Mouse (Mus musculus) lung, postnatal 0 days (tissue): Measurements from ENCODE around the gene Hsp90ab1. TPM values are rescaled to one million over a fixed set of nuclear protein-coding genes. Genes with fewer than 3 reads are reported as not detected.

Experiments
- ATAC-seq: fragments of 200-750 bp; cut with Nextera tagmentation; 2 replicates; pipeline ENCODE4 v1.8.0; 2017; ENCODE audit warnings: moderate library complexity
- DNase-seq: peaks from one replicate; pipeline ENCODE4 v3.0.0-alpha.2; 2016; ENCODE audit warnings: low spot score
- H3K27ac ChIP-seq: fragments of 300-500 bp; sonication (generic); 2 replicates; pipeline ENCODE4 v1.5.1; 2014; ENCODE audit warnings: antibody characterized with exemption, mild to moderate bottlenecking, low read length, mixed read lengths
- H3K27me3 ChIP-seq: fragments of 300-500 bp; sonication (generic); replicated peaks from 2 replicates; pipeline ENCODE4 v1.6.1; 2014; ENCODE audit warnings: low read length, mixed read lengths; ENCODE audit not compliant: insufficient read depth
- H3K36me3 ChIP-seq: fragments of 300-500 bp; sonication (generic); 2 replicates; pipeline ENCODE4 v1.6.1; 2014; ENCODE audit warnings: low read length, mixed read lengths; ENCODE audit not compliant: insufficient read depth
- H3K4me1 ChIP-seq: fragments of 300-500 bp; sonication (generic); 2 replicates; pipeline ENCODE4 v1.6.1; 2014; ENCODE audit warnings: antibody characterized with exemption, low read depth, low read length, mixed read lengths; ENCODE audit not compliant: insufficient read depth
- H3K4me2 ChIP-seq: fragments of 300-500 bp; sonication (generic); replicated peaks from 2 replicates; pipeline ENCODE4 v1.6.1; 2014; ENCODE audit warnings: low read depth, mild to moderate bottlenecking, low read length, moderate library complexity, mixed read lengths
- H3K4me3 ChIP-seq: fragments of 300-500 bp; sonication (generic); 2 replicates; pipeline ENCODE4 v1.5.1; 2014; ENCODE audit warnings: low read depth, low read length
- H3K9ac ChIP-seq: fragments of 300-500 bp; sonication (generic); replicated peaks from 2 replicates; pipeline ENCODE4 v1.6.1; 2014; ENCODE audit warnings: low read depth, mild to moderate bottlenecking
- H3K9me3 ChIP-seq: fragments of 300-500 bp; sonication (generic); 2 replicates; pipeline ENCODE4 v1.6.1; 2016; ENCODE audit warnings: low read length, mixed read lengths
- CTCF ChIP-seq: IDR thresholded peaks from 2 replicates; pipeline ENCODE4 v1.5.1; 2016; ENCODE audit warnings: antibody characterized with exemption, mild to moderate bottlenecking
- EP300 ChIP-seq: IDR thresholded peaks from 2 replicates; pipeline ENCODE4 v1.6.1; 2016; ENCODE audit warnings: antibody characterized with exemption, mild to moderate bottlenecking, control low read depth
- WGBS: fragments of 180-500 bp; shearing (Covaris S2); extraction: QIAGEN DNeasy Blood & Tissue Kit; methylation state at CpG from one replicate; pipeline ENCODE4 v1.1.7; 2014; 5-methylcytosine and 5-hydroxymethylcytosine counted together
- polyA plus RNA-seq: library from polyadenylated mRNA; unstranded; fragments of >200 nt; fragmentation: Nextera tagmentation; extraction: Ambion mirVana; gene quantifications from 2 replicates; pipeline ENCODE4 v1.2.1, GENCODE M21; 2015

Hsp90ab1 gene
- polyA plus RNA-seq, 1 experiment from 2014 or later = 607 TPM

DNA sequence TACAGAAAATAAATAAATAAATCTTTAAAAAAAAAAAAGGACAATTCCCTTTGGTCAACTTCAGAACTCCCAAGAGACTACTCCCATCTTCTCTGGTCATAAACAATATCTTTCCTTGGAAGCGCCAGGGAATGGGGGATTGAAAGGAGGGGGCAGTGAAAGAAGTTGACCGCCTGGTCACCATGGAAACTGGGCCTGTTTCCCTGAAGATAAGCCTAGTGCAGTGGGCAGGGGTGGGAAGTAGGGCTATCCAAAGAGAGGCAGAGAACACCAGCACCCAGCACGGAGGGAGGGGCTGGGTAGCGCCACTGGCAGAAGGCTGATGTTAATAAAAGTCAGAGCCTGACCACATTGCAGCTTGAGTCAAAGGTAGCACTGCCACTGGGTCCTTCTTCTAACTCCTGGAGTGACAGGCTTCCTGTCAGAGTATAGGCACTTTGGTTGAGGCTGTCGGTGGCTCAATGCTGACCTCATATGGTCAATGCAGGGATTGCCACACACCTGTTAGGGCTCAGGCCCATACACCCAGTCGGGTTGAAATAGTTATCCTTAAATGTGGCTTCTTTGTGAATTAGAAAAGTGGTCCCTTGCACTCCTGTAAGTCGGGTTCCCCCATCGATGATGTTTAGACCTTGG lies 21.1 kb downstream of the Hsp90ab1 start:
- Histone ChIP-seq H3K4me1 (peaks cover 9% of the 10 kb centered on the region), H3K4me2 (no peak overlapping the region), H3K4me3 (no peak overlapping the region), H3K27ac (no peak overlapping the region), H3K27me3 (peaks cover 27% of the 10 kb centered on the region), H3K9me3 (no peaks in the 10 kb centered on the region), H3K9ac (no peak overlapping the region), H3K36me3 (no peaks in the 10 kb centered on the region)
- DNase-seq (peak; percentile 82), ATAC-seq (peak; percentile 53)
- TF ChIP-seq CTCF (peak; percentile 93), EP300 (no peak)
- WGBS = 2% methylated on average over 8 of the region's 8 CpGs

DNA sequence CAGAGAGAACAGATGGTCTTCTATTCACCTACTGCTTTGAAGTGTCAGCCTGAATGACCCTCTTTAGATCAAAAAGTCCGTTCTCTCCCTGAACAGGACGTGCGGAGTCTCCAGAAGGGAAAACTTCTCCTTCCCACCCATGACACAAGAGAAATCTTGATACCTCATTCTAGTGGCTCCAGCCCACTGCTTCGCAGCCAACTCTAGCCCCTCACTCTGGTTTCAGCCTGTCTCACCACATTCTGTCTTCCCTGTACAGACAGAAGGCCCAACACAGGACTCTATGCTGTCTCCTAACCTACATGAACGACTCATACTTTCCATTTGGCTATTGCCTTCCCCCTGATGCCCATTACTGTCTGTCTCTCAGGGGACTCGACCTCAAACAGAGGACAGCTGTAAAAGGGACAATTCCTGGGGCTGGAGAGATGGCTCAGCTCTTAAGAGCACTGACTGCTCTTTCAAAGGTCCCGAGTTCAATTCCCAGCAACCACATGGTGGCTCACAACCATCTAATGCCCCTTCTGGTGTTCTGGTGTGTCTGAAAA lies 21.7 kb downstream of the Hsp90ab1 start:
- DNase-seq = no peak

DNA sequence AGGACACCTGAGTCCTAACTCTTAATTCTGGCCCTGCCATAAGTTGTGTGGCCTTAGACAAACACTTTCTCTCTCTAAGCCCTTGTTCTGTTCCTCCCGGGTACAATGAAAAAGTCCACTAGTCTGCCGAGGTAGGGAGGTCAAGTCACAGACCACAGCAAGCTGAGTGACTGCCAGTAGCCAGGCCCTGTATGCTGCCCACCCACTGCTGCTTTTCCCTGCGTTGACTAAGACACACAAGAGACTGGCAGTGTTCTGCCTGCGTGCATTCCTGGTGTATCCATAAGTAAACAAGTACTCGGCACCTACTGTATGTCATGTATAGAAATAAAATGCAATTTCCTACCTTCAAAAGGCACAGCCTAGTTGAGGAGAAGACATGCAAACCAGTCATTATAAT lies 22.8 kb downstream of the Hsp90ab1 start:
- ATAC-seq (no peak), DNase-seq (no peak)
- Histone ChIP-seq H3K9me3 (no peaks in the 10 kb centered on the region), H3K4me3 (no peak overlapping the region), H3K4me1 (0 out of 2 replicates have a peak, but pooled peaks cover 5% of the 10 kb centered on the region), H3K36me3 (no peaks in the 10 kb centered on the region), H3K4me2 (no peak overlapping the region), H3K27me3 (peaks cover 42% of the 10 kb centered on the region), H3K27ac (no peak overlapping the region), H3K9ac (no peak overlapping the region)
- 17% methylated on average over 5 of the region's 5 CpGs for WGBS
- TF ChIP-seq CTCF (no peak), EP300 (no peak)

More for the DNA sequence above, 21.7 kb downstream of the Hsp90ab1 start:
- ATAC-seq = no peak
- TF ChIP-seq CTCF (no peak), EP300 (no peak)
- 44% methylated on average over 7 of the region's 7 CpGs for WGBS
- H3K4me3 ChIP-seq = no peak overlapping the region
- no peak overlapping the region for H3K27ac ChIP-seq
- peaks cover 33% of the 10 kb centered on the region for H3K27me3 ChIP-seq
- H3K36me3 ChIP-seq = no peaks in the 10 kb centered on the region
- no peak overlapping the region for H3K4me2 ChIP-seq
- peaks cover 6% of the 10 kb centered on the region for H3K4me1 ChIP-seq
- H3K9ac ChIP-seq = no peak overlapping the region
- H3K9me3 ChIP-seq = no peaks in the 10 kb centered on the region

DNA sequence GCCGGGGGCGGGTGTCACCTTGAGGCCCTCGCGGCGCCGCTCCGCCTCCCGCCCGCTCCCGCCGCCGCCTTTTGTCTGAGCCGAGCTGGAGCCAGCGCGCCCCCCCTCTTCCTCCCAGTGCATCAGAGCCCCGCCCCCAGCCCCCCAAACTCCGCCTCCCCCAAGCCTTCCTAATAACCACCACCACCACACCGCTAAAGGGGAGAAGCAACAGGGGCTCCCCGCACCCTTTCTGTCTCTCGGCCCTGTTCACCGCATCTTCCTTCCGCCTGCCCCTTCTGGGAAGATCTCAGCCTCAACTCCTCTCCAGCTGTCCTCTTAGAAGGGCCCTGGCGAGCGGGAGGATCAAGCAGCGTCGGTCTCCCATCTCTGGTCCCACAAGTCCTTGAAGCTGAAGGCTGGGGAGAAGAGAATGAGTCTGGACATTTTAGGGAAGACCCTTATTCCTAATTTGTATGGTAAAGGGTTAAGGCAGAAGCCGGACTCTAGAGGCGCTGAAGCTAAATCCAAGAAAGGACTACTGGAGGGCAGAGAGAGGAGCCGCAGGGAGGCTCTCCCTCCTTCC lies 23.4 kb downstream of the Hsp90ab1 start, which contains the start of gene Tmem151b:
Tmem151b (minus strand) TSS at position 61 of the 565 bp plus-strand sequence.
- ATAC-seq (peak; percentile 11; the same call in 1 of the 2 replicates), DNase-seq (no peak)
- TF ChIP-seq EP300 = no peak
- no peak for TF ChIP-seq CTCF
- Histone ChIP-seq H3K4me3 (peak within 1 kb of the TSS; percentile 49), H3K27me3 (peaks cover 48% of the 10 kb centered on the region), H3K9ac (no peak within 1 kb of the TSS), H3K27ac (no peak within 1 kb of the TSS), H3K9me3 (no peaks in the 10 kb centered on the region), H3K4me2 (peak within 1 kb of the TSS; percentile 95), H3K36me3 (no peaks in the 10 kb centered on the region), H3K4me1 (0 out of 2 replicates have a peak, but pooled peaks cover 8% of the 10 kb centered on the region)
- 0% methylated on average over 12 of the region's 29 CpGs for WGBS

DNA sequence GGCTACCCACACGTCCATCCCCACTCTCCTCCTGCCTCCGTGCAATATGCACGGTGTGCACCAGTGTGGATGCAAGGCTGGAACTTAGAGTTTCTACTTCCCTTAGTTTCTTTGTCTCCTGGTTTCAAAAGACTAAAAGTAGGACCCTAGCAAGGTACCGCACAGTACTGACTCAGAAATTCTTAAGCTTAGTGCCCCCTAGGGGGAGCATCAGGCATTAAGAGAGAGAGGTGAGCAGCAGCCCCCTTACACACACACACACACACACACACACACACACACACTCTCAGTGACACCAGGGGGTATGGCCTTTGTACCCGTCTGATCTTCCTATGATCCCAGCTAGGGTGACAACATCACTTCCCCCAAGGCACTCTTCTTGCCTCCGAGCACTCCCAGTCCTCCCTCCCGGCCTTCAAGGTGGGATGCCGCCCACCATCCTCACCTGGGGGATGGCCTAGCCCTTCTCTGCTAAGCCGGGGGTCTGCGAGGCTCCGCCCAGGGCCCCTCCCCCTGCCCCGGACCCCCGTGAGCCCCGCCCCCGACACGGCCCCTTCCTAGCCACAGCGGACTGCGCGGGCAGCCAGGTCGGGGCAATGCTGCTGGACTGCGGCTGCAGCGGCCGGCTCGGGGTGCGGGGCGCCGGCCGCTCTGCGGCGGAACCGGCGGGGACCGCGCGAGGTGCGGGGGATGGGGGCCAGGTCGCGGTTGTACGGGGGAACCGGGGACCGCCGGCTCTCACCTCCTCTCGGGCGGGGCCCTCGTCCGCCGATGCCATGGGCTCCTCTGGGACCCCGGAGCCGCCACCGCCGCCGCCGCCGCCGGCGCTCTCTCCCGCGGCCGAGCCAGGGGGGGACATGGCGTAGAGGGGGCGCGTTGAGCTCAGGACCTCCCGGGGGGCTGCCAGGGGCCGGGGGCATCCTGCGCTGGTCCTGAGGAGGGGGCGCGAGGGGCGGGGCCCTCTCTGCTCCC lies 24.2 kb downstream of the Hsp90ab1 start:
- Histone ChIP-seq H3K36me3 (no peaks in the 10 kb centered on the region), H3K27me3 (peaks cover 56% of the 10 kb centered on the region), H3K4me3 (peak overlapping the region; percentile 49), H3K4me1 (0 out of 2 replicates have a peak, but pooled peaks cover 8% of the 10 kb centered on the region), H3K4me2 (peak overlapping the region; percentile 95), H3K9ac (no peak overlapping the region), H3K27ac (no peak overlapping the region), H3K9me3 (no peaks in the 10 kb centered on the region)
- DNase-seq (no peak), ATAC-seq (peak; percentile 8; the same call in 1 of the 2 replicates)
- 4% methylated on average over 29 of the region's 68 CpGs for WGBS
- no peak for TF ChIP-seq EP300
- peak; percentile 40 for TF ChIP-seq CTCF
